Comparison of ENCODE assay signal across 20 mouse cellular contexts in genomic region chr11:17680998-17681397, GRCm38 (mm10).
A peak's percentile ranks its signal among the peaks of the same experiment; 100 is the strongest.
DNase-seq lines count a peak whose midpoint lies in the region; TF ChIP-seq lines count a peak whose summit lies in the region.
"Had no signal": no experiment of that assay in that cellular context is flagged by ENCODE, and none has a peak within 500 bp of the region (broad histone marks: within the 10 kb centered on the region; RNA-seq: fewer than 3 reads in every experiment).

No protein-coding gene starts in this region.

- DNase-seq in 3T3-L1 (ENCODE audit: low read depth, low spot score) (peak; percentile 75), A20 (ENCODE audit: low read depth, low spot score) (peak; percentile 41)
- peak; percentile 42 for DNase-seq in brain, adult 2 months (ENCODE audit: low read depth, low spot score)
- DNase-seq in lung, postnatal 25 days (ENCODE audit: low spot score), result no peak
- no peak for DNase-seq in lung, postnatal 4 days
- DNase-seq: adrenal gland, adult 8-10 months; adrenal gland, postnatal 36 days; cerebellum, adult 11 months; cerebellum, adult 8-10 months; cerebellum, postnatal 14 days; embryo, embryonic 11 days; forebrain, postnatal 0 days; gastrocnemius, postnatal 25 days; heart, postnatal 4 days; kidney, adult 11 months had no signal

- no peaks in the 10 kb centered on the region for H3K36me3 ChIP-seq in myocyte (ENCODE audit: control insufficient read depth, insufficient read depth)
- H3K36me3 ChIP-seq: embryonic facial prominence, embryonic 13.5 days; heart, embryonic 10.5 days; hindbrain, embryonic 13.5 days had no signal

- H3K79me2 ChIP-seq in myocyte (ENCODE audit: control insufficient read depth, insufficient read depth), result no peaks in the 10 kb centered on the region

- H3K4me2 ChIP-seq in myocyte (ENCODE audit: low read depth), result peak overlapping the region; percentile 39
- H3K4me2 ChIP-seq: embryonic facial prominence, embryonic 13.5 days; forebrain, embryonic 13.5 days; hindbrain, embryonic 13.5 days had no signal

- no peaks in the 10 kb centered on the region for H3K27me3 ChIP-seq in myocyte (ENCODE audit: control insufficient read depth, insufficient read depth, insufficient read length)
- H3K27me3 ChIP-seq: embryonic facial prominence, embryonic 13.5 days; forebrain, embryonic 13.5 days; hindbrain, embryonic 13.5 days had no signal

- no peak overlapping the region for H3ac ChIP-seq in myocyte (ENCODE audit: control insufficient read depth, insufficient read length)

- no peak for TF ChIP-seq POLR2A in myocyte (IDR thresholded peaks at IDR 0.05; ENCODE audit: insufficient read length, low read depth)

- no peak overlapping the region for H3K4me3 ChIP-seq in myocyte
- H3K4me3 ChIP-seq: embryonic facial prominence, embryonic 13.5 days; forebrain, embryonic 13.5 days; heart, embryonic 10.5 days; hindbrain, embryonic 13.5 days had no signal

TF ChIP-seq in myocyte, 11 proteins besides CTCF, POLR2A, EP300 and RAD21:
- TF ChIP-seq CEBPB (IDR thresholded peaks at IDR 0.05; ENCODE audit: insufficient read depth, poor library complexity, severe bottlenecking) (0 out of 2 replicates have a peak, but pooled peaks have one; percentile 19), USF1 (IDR thresholded peaks at IDR 0.05; ENCODE audit: low read depth) (no peak)

Comparison
In these comparisons a context has a peak if more than half of its experiments do, and no peak if none do; other contexts are left out.
1. DNase-seq: peak in 3T3-L1 (single experiment), A20 (single experiment) and brain, adult 2 months (single experiment); none in lung, postnatal 25 days (single experiment) and lung, postnatal 4 days (0 of 2).